Mouse (Mus musculus) G1E (cell line): ENCODE data around the gene Sqstm1. TPM values are rescaled to one million over a fixed set of nuclear protein-coding genes. Genes with fewer than 3 reads are reported as not detected.

Experiments used
- ATAC-seq: 2 replicates; pipeline ENCODE4 v1.8.0; 2016; ENCODE audit warnings: mild to moderate bottlenecking; ENCODE audit not compliant: insufficient number of reproducible peaks, poor library complexity, low FRiP score, severe bottlenecking; ENCODE audit errors: extremely low read depth
- DNase-seq: peaks from one replicate; pipeline ENCODE4 v3.0.0; 2012; ENCODE audit warnings: low spot score
- H3K27me3 ChIP-seq: 2 replicates; pipeline ENCODE4 v1.6.1; 2012; ENCODE audit warnings: mild to moderate bottlenecking, low read length, inconsistent platforms; ENCODE audit not compliant: insufficient read depth
- H3K36me3 ChIP-seq: replicated peaks from 2 replicates; pipeline ENCODE3; 2012; ENCODE audit warnings: mild to moderate bottlenecking, inconsistent platforms
- H3K4me1 ChIP-seq: 2 replicates; pipeline ENCODE4 v1.6.1; 2012; ENCODE audit warnings: low read depth, low read length, inconsistent platforms, mixed read lengths; ENCODE audit not compliant: insufficient read depth
- H3K4me3 ChIP-seq: 2 replicates; pipeline ENCODE4 v1.5.1; 2012; ENCODE audit warnings: low read depth, mild to moderate bottlenecking, inconsistent platforms, low read length, moderate library complexity, mixed read lengths
- H3K9me3 ChIP-seq: replicated peaks from 2 replicates; pipeline ENCODE4 v1.6.1; 2012; ENCODE audit warnings: inconsistent platforms
- CTCF ChIP-seq: IDR thresholded peaks from 2 replicates; pipeline ENCODE4 v1.5.1; 2012; ENCODE audit warnings: low read depth, low read length, inconsistent platforms, mixed read lengths
- GATA1 ChIP-seq: IDR thresholded peaks from 2 replicates; pipeline ENCODE4 v1.6.1; 2012; ENCODE audit warnings: borderline replicate concordance, low read length, inconsistent platforms, mixed read lengths
- GATA2 ChIP-seq: IDR thresholded peaks from 2 replicates; pipeline ENCODE4 v1.6.1; 2012; ENCODE audit warnings: low read depth, low read length, inconsistent platforms, borderline replicate concordance
- POLR2AphosphoS5 ChIP-seq: IDR thresholded peaks from 2 replicates; pipeline ENCODE4 v1.6.1; 2012; ENCODE audit warnings: low read depth, low read length, inconsistent platforms; ENCODE audit not compliant: insufficient replicate concordance
- TAL1 ChIP-seq: conservative IDR thresholded peaks from 2 replicates; pipeline ENCODE4 v1.6.1; 2012; ENCODE audit warnings: low read depth, low read length, inconsistent platforms, mixed read lengths
- polyA plus RNA-seq: library from polyadenylated mRNA; stranded (reverse); fragments of >175 nt; gene quantifications from 2 replicates; pipeline ENCODE4 v1.2.3, GENCODE M21; 2012
- total RNA-seq, 2 experiments: library from RNA; stranded (forward) in 1 of 2; stranded (reverse) in 1 of 2; fragments of 200-1000 nt in 1 of 2; fragments of >200 nt in 1 of 2; fragmentation: Nextera tagmentation in 1 of 2; gene quantifications; 2 replicates each; pipeline ENCODE4 v1.2.3; 2014 to 2017

The Sqstm1 gene
- total and polyA plus RNA-seq, 3 experiments: 138 to 687 (median 252) TPM

- Histone ChIP-seq H3K4me3 (no peak overlapping the region), H3K4me1 (peaks cover 4% of the 10 kb centered on the region; the same call in 1 of the 2 replicates), H3K27me3 (no peaks in the 10 kb centered on the region), H3K36me3 (peaks cover 80% of the 10 kb centered on the region), H3K9me3 (no peaks in the 10 kb centered on the region)
- TF ChIP-seq CTCF (no peak), POLR2AphosphoS5 (no peak), GATA2 (no peak), GATA1 (no peak), TAL1 (no peak)
- ATAC-seq (no peak), DNase-seq (no peak)
These were observed 42.3 kb downstream of the Sqstm1 start for GRCm38 (mm10) chr11:50168352-50168751.

DNA sequence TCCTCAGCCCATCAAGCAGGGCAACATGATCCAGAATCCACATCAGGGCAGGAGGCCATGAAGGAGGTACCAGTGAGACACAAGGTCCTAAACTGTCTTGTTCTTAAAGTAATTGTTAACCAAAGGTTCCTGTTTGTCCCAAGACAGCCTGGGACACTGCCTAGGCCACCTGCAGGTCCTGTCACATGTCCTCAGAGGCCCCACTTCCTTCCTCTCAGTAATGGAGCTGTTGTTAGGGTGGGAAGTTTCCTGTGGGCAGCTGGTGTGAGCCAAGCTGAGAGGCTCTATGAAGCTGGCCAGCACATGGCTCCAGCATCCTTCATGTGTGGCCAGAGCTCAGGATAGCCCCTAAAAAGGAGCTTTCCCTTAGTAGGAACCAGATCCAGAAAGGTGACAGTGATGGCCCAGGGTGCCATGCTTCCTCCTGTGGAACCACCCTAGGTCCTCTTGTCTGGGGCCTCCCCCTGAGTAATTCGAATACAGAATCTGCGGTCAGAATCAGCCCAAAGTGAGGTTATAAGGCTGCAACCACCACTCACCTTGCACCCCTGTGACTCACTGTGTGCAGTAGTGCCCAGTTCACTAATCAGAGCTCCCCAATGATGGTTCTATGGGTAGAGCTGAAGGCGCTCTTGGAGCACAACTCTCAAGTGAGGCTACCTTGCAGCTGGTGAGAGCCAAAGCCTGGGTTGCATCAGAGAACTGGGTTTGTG is 48.1 kb downstream of the Sqstm1 start:
- no peaks in the 10 kb centered on the region for H3K9me3 ChIP-seq
- H3K27me3 ChIP-seq: no peaks in the 10 kb centered on the region
- peaks cover 91% of the 10 kb centered on the region for H3K36me3 ChIP-seq
- DNase-seq: no peak
- H3K4me1 ChIP-seq: peaks cover 12% of the 10 kb centered on the region
- ATAC-seq: no peak
- no peak overlapping the region for H3K4me3 ChIP-seq
- TF ChIP-seq GATA2 (no peak), GATA1 (no peak), POLR2AphosphoS5 (no peak), CTCF (no peak), TAL1 (no peak)

DNA sequence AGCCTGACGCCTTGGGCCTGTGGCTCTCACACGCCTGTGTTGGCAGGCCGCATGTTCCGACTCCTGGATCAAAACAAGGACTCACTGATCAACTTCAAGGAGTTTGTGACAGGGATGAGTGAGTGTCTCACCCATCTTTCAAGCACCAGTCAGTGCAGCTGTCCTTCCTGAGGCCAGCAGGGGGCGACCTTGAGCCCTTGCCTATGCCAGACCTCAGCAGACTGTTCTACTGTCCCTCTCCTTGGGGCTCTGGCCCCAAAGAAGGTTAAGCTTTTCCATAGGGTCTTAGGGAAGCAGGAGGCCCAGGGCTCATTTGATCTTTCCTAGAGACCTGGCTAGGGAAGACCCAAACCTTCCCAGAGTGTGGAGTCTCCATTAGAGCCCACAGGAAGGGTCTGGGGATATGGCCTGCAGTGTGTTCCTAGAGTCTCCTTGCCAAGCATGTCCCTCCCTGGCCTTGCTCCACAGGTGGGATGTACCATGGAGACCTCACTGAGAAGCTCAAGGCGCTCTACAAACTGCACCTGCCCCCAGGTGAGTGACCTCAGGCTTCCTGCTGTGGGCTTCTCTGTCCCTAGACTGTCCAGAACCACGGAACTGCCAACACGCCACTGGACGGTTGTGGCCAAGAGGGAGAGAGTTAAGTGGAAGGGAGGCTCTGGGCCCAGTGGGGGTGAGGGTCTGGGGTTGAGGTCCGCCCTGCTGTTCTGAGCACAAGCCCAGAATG is 48.9 kb downstream of the Sqstm1 start:
- TF ChIP-seq GATA2 (no peak), CTCF (peak; percentile 98)
- DNase-seq: peak; percentile 67
- Histone ChIP-seq H3K27me3 (no peaks in the 10 kb centered on the region), H3K4me3 (no peak overlapping the region), H3K36me3 (peaks cover 95% of the 10 kb centered on the region), H3K9me3 (no peaks in the 10 kb centered on the region), H3K4me1 (peaks cover 12% of the 10 kb centered on the region)
- ATAC-seq: peak; percentile 54

DNA sequence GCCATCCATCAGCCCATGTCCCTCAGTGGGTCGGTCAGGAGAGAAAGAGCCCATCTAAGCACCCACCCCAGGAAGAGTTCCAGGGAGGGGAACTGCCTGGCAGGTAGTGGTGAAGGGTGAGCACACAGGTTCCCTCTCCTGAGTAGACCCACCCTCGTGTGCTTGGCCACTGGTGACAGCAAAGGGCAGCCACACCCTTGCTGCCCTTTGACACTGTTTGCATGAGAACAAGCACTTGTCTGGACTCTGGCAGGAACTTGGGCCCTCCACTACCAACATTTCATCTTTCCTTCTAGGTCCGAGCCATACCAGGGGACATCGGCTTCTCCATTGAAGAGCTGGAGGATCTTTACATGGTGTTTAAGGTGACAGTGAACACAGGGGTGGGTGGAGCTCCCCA is 51.3 kb downstream of the Sqstm1 start:
- peaks cover 97% of the 10 kb centered on the region for H3K36me3 ChIP-seq
- no peak for ATAC-seq

GRCm38 (mm10) chr11:50158346-50158745 is 52.3 kb downstream of the Sqstm1 start:
- H3K27me3 ChIP-seq: no peaks in the 10 kb centered on the region
- peaks cover 97% of the 10 kb centered on the region for H3K36me3 ChIP-seq
- no peaks in the 10 kb centered on the region for H3K9me3 ChIP-seq
- no peak for DNase-seq
- TF ChIP-seq TAL1: no peak
- TF ChIP-seq POLR2AphosphoS5: no peak
- TF ChIP-seq GATA2: no peak
- TF ChIP-seq CTCF: no peak
- no peak for TF ChIP-seq GATA1
- H3K4me3 ChIP-seq: no peak overlapping the region
- ATAC-seq: no peak
- peaks cover 12% of the 10 kb centered on the region for H3K4me1 ChIP-seq

More for the DNA sequence above, 51.3 kb downstream of the Sqstm1 start:
- DNase-seq: no peak
- TF ChIP-seq POLR2AphosphoS5 (no peak), TAL1 (no peak)
- Histone ChIP-seq H3K4me3 (no peak overlapping the region), H3K9me3 (no peaks in the 10 kb centered on the region), H3K27me3 (no peaks in the 10 kb centered on the region), H3K4me1 (peaks cover 12% of the 10 kb centered on the region)

DNA sequence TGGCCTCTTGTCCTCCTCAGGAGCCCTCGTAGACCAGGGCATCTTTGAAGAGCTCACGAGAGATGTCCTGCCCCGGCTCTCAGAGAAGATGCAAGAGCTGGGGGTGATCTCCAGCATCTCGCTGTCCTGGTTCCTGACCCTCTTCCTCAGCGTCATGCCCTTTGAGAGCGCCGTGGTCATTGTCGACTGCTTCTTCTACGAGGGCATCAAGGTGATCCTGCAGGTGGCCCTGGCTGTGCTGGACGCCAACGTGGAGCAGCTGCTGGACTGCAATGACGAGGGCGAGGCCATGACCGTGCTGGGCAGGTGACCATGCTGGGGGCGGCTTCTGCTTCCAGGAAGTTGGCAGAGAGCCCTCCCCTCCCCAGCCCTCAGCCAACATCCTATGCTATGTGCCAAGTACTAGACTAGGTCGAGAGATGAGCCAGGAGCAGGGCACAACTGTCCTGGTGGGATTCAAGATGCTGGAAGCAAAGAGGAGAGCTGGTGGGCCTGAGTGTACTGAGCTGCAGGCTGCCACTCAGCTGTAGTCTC is 53.8 kb downstream of the Sqstm1 start:
- Histone ChIP-seq H3K9me3 (no peaks in the 10 kb centered on the region), H3K27me3 (no peaks in the 10 kb centered on the region), H3K36me3 (peaks cover 97% of the 10 kb centered on the region), H3K4me1 (peaks cover 5% of the 10 kb centered on the region), H3K4me3 (no peak overlapping the region)
- ATAC-seq (no peak), DNase-seq (no peak)
- TF ChIP-seq GATA2 (no peak), POLR2AphosphoS5 (no peak), GATA1 (no peak), CTCF (no peak), TAL1 (no peak)
